Mouse (Mus musculus) midbrain, embryonic 13.5 days (tissue): Measurements from ENCODE around the gene Cdan1. TPM values are rescaled to one million over a fixed set of nuclear protein-coding genes. Genes with fewer than 3 reads are reported as not detected.
"Not testable (repeated sequence)": the region's sequence is repeated elsewhere in the genome, so short reads cannot be mapped to it uniquely, and the experiment has no call there.

Experiments
- ATAC-seq: fragments of 200-750 bp; cut with Nextera tagmentation; 2 replicates; pipeline ENCODE4 v1.8.0; 2017; ENCODE audit warnings: mild to moderate bottlenecking, moderate TSS enrichment, moderate library complexity
- H3K27ac ChIP-seq: fragments of 300-500 bp; sonication (generic); 2 replicates; pipeline ENCODE4 v1.5.1; 2015; ENCODE audit warnings: inconsistent platforms, mild to moderate bottlenecking, moderate library complexity
- H3K27me3 ChIP-seq: fragments of 300-500 bp; sonication (generic); 2 replicates; pipeline ENCODE4 v1.6.1; 2015; ENCODE audit warnings: mild to moderate bottlenecking, inconsistent platforms
- H3K36me3 ChIP-seq: fragments of 300-500 bp; sonication (generic); 2 replicates; pipeline ENCODE4 v1.6.1; 2015; ENCODE audit warnings: mild to moderate bottlenecking, inconsistent platforms
- H3K4me1 ChIP-seq: fragments of 300-500 bp; sonication (generic); replicated peaks from 2 replicates; pipeline ENCODE4 v1.6.1; 2015; ENCODE audit warnings: inconsistent platforms
- H3K4me2 ChIP-seq: fragments of 300-500 bp; sonication (generic); replicated peaks from 2 replicates; pipeline ENCODE4 v1.6.1; 2015; ENCODE audit warnings: moderate library complexity, mild to moderate bottlenecking, inconsistent platforms
- H3K4me3 ChIP-seq: fragments of 300-500 bp; sonication (generic); replicated peaks from 2 replicates; pipeline ENCODE4 v1.5.1; 2015; ENCODE audit warnings: mild to moderate bottlenecking, inconsistent platforms
- H3K9ac ChIP-seq: fragments of 300-500 bp; sonication (generic); replicated peaks from 2 replicates; pipeline ENCODE4 v1.6.1; 2015; ENCODE audit warnings: mild to moderate bottlenecking, inconsistent platforms
- H3K9me3 ChIP-seq: fragments of 300-500 bp; sonication (generic); 2 replicates; pipeline ENCODE4 v1.6.1; 2016; ENCODE audit warnings: mild to moderate bottlenecking, inconsistent platforms
- WGBS: fragments of 180-500 bp; shearing (Covaris S2); methylation state at CpG from one replicate; pipeline ENCODE4 v1.1.7; 2015; 5-methylcytosine and 5-hydroxymethylcytosine counted together
- polyA plus RNA-seq: library from polyadenylated mRNA; unstranded; fragments of >200 nt; fragmentation: Nextera tagmentation; extraction: Ambion mirVana; gene quantifications from 2 replicates; pipeline ENCODE4 v1.2.1, GENCODE M21; 2015

Gene Cdan1
- polyA plus RNA-seq, 1 experiment from 2014 or later: 5.7 TPM

DNA sequence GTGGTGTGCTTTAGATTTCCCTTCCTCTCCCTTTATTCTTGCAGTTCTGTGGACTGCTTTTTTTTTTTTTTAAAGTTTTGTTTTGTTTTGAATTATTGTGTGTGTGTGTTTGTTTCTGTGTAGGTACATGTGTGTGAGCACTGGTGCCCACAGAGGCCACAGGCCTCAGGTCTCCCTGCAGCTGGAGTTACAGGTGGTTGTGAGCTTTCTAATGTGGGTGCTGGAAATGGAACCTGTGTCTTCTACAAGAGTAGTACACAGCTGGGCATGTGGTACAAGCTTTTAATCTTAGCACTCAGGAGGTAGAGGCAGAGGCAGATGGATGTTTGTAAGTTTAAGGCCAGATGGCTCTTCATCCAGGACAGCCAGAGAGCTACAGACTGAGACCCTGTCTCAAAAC is 142.9 kb downstream of the Cdan1 start:
- peaks cover 37% of the 10 kb centered on the region for H3K36me3 ChIP-seq
- H3K4me1 ChIP-seq: no peaks in the 10 kb centered on the region
- H3K27me3 ChIP-seq: no peaks in the 10 kb centered on the region
- H3K4me3 ChIP-seq: no peak overlapping the region
- H3K4me2 ChIP-seq: no peak overlapping the region
- no peak overlapping the region for H3K9ac ChIP-seq
- ATAC-seq: no peak
- H3K27ac ChIP-seq: no peak overlapping the region
- no peaks in the 10 kb centered on the region for H3K9me3 ChIP-seq

DNA sequence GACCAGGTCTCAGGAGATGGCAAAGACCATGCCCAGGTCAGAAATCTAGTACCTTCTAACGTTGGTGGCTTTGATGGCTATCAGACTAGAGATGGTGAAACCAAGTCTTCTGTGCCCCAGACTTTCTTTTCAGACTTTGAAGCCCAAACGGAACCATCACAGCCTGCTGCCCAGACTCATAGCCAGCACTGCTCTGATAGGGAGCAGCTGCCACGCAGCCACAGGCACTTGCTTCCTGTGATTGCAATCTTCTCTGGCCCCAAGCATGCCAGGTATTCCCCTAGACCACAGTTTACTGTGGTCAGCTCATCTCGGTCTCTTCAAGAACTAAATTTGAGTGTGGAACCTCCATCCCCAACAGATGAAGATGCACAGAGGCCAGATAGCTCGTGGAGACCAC is 147.3 kb downstream of the Cdan1 start:
- no peak for ATAC-seq
- Histone ChIP-seq H3K36me3 (peaks cover 60% of the 10 kb centered on the region), H3K9ac (no peak overlapping the region), H3K27ac (no peak overlapping the region), H3K9me3 (no peaks in the 10 kb centered on the region), H3K4me1 (no peaks in the 10 kb centered on the region), H3K4me3 (no peak overlapping the region), H3K27me3 (no peaks in the 10 kb centered on the region), H3K4me2 (no peak overlapping the region)
- 82% methylated on average over 5 of the region's 5 CpGs for WGBS

GRCm38 (mm10) chr2:120700379-120700885 is 149.5 kb downstream of the Cdan1 start:
- H3K4me2 ChIP-seq: no peak overlapping the region
- no peaks in the 10 kb centered on the region for H3K9me3 ChIP-seq
- WGBS: 94% methylated on average over 3 of the region's 3 CpGs
- ATAC-seq: no peak
- H3K27ac ChIP-seq: no peak overlapping the region
- H3K36me3 ChIP-seq: peaks cover 71% of the 10 kb centered on the region
- no peaks in the 10 kb centered on the region for H3K27me3 ChIP-seq
- no peaks in the 10 kb centered on the region for H3K4me1 ChIP-seq
- no peak overlapping the region for H3K9ac ChIP-seq
- no peak overlapping the region for H3K4me3 ChIP-seq

DNA sequence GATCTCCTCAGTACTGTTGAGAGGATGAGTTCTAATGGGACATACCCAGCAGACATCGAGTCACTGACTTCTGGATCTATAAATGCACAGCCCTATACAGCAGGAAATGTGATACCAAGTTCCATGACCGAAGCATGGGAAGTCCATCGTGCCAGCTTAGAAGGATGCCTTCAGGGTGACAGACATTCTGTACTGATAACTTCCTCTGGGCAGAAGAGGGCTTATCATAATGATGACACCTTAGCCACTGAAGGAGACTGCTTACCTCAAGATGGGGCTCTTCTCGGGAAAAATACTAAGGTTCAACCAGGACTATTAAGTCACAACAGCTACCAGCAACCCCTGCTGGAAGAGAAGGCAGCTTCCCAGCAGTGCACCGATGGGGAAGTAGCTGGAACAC is 152.2 kb downstream of the Cdan1 start:
- no peak for ATAC-seq
- Histone ChIP-seq H3K27me3 (no peaks in the 10 kb centered on the region), H3K9ac (no peak overlapping the region), H3K27ac (no peak overlapping the region), H3K4me1 (no peaks in the 10 kb centered on the region), H3K4me2 (no peak overlapping the region), H3K36me3 (peaks cover 69% of the 10 kb centered on the region), H3K4me3 (no peak overlapping the region), H3K9me3 (no peaks in the 10 kb centered on the region)
- WGBS: 88% methylated on average over 5 of the region's 5 CpGs

DNA sequence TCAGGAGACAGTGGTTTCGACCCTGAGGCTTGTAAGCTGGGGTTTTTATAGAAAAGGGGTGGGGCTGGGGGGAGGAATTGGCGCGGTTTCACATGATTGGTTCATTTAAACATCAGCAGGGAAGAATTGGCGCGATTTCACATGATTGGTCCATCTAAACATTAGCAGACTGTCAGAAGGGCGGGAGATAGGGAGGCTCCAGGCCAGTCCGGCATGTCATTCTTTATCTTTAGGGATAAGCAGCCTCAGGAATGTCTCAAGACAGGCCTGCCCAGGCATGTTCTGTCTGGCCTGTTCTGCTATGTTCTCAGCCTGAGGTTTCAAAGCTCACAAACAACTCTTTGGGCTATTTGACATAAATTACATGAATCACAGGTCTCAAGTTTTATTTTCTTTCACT is 168.8 kb downstream of the Cdan1 start:
- not testable (repeated sequence) for H3K9me3 ChIP-seq, H3K27ac ChIP-seq, H3K4me2 ChIP-seq, ATAC-seq, H3K4me3 ChIP-seq, H3K4me1 ChIP-seq, H3K9ac ChIP-seq, H3K36me3 ChIP-seq, H3K27me3 ChIP-seq
- WGBS: 89% methylated on average over 7 of the region's 7 CpGs

- 85% methylated on average over 2 of the region's 2 CpGs for WGBS
- H3K36me3 ChIP-seq: peaks cover 14% of the 10 kb centered on the region; the same call in 1 of the 2 replicates
Measured at GRCm38 (mm10) chr2:120670253-120670652, 179.7 kb downstream of the Cdan1 start.

DNA sequence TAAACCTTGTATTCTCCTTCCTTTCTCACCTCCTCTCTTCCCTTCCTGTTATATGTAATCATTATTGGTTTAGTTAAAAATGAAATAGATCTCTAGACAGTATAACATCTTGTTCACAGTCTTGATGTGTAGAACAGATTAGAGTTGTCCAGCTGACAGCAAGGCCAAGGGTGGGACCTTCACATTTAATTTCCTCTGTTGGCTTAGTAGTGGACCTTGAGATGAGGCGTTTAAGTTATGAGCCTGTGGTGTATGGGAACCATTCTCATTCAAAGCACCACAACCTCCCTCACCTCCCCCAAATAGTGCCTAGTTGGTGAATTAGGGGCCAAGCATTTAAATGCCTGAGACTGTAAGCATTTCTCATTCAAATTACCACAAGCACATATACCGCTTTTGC is 182.5 kb downstream of the Cdan1 start:
- Histone ChIP-seq H3K27me3 (no peaks in the 10 kb centered on the region), H3K9me3 (no peaks in the 10 kb centered on the region), H3K9ac (no peak overlapping the region), H3K4me2 (no peak overlapping the region), H3K4me3 (no peak overlapping the region), H3K36me3 (peaks cover 8% of the 10 kb centered on the region; the same call in 1 of the 2 replicates), H3K27ac (no peak overlapping the region), H3K4me1 (no peaks in the 10 kb centered on the region)
- WGBS: 89% methylated on average over 2 of the region's 2 CpGs
- no peak for ATAC-seq

More at GRCm38 (mm10) chr2:120670253-120670652, 179.7 kb downstream of the Cdan1 start:
- no peak overlapping the region for H3K4me2 ChIP-seq
- no peaks in the 10 kb centered on the region for H3K27me3 ChIP-seq
- H3K4me1 ChIP-seq: no peaks in the 10 kb centered on the region
- no peak overlapping the region for H3K27ac ChIP-seq
- no peaks in the 10 kb centered on the region for H3K9me3 ChIP-seq
- H3K9ac ChIP-seq: no peak overlapping the region
- no peak for ATAC-seq
- no peak overlapping the region for H3K4me3 ChIP-seq

Other genes with a start within 250 kb of the Cdan1 start
- 33.1 and 37.1 TPM in 2 replicates for gene Haus2, start 240.7 kb downstream of the Cdan1 start, polyA plus RNA-seq
- 34.0 and 36.4 TPM in 2 replicates for gene Lrrc57, start 240.6 kb downstream of the Cdan1 start, polyA plus RNA-seq
- gene Stard9, start 221.0 kb downstream of the Cdan1 start, polyA plus RNA-seq: 3.4 and 4.2 TPM in 2 replicates
- gene Ttbk2, start 476 bp upstream of the Cdan1 start, polyA plus RNA-seq: 11.2 and 12.0 TPM in 2 replicates
- gene Ubr1, start 120.6 kb upstream of the Cdan1 start, polyA plus RNA-seq: 34.6 and 38.6 TPM in 2 replicates
- gene Tmem62, start 126.9 kb upstream of the Cdan1 start, polyA plus RNA-seq: 8.7 and 10.2 TPM in 2 replicates
- 72.0 and 74.9 TPM in 2 replicates for gene Ccndbp1, start 158.3 kb upstream of the Cdan1 start, polyA plus RNA-seq
- gene Epb42, start 186.9 kb upstream of the Cdan1 start, polyA plus RNA-seq: 0.98 and 1.1 TPM in 2 replicates
- not detected in 2 replicates for gene Tgm5, start 235.7 kb upstream of the Cdan1 start, polyA plus RNA-seq